Mouse (Mus musculus): ENCODE results near the gene Itln1.

GRCm38 (mm10) chr1:171561200-171561599 lies 26.1 kb upstream of the Itln1 start:
- TF ChIP-seq CTCF (IDR thresholded peaks at IDR 0.05; ENCODE audit: extremely low read depth, insufficient read depth, insufficient read length, insufficient replicate concordance) (no peak), POLR2A (IDR thresholded peaks at IDR 0.05; ENCODE audit: low read depth, low read length) (no peak)

Measured in spleen, adult 2 months (tissue).